Mouse (Mus musculus) lung, adult 2 months (tissue): ENCODE data around the gene Cops3.

Experiments used
- CTCF ChIP-seq: fragments of 200-500 bp; IDR thresholded peaks from 2 replicates; pipeline ENCODE4 v1.5.1; 2011; ENCODE audit warnings: mild to moderate bottlenecking, low read length, control low read depth; ENCODE audit not compliant: insufficient read depth
- POLR2A ChIP-seq: fragments of 200-500 bp; IDR thresholded peaks from 2 replicates; pipeline ENCODE4 v1.6.1; 2011; ENCODE audit warnings: low read depth, mild to moderate bottlenecking, control low read depth, low read length, borderline replicate concordance; ENCODE audit errors: extremely low read depth

- TF ChIP-seq POLR2A = no peak
- no peak for TF ChIP-seq CTCF
Observed at GRCm38 (mm10) chr11:59888151-59888550, 48.5 kb upstream of the Cops3 start.
